Mouse (Mus musculus) embryonic facial prominence, embryonic 14.5 days (tissue): ENCODE data around the gene Gdf10. TPM values are rescaled to one million over a fixed set of nuclear protein-coding genes. Genes with fewer than 3 reads are reported as not detected.
A peak's percentile ranks its signal among the peaks of the same experiment; 100 is the strongest.

Source experiments
- ATAC-seq: fragments of 200-750 bp; cut with Nextera tagmentation; 2 replicates; pipeline ENCODE4 v1.8.0; 2017; ENCODE audit warnings: low read depth, moderate number of reproducible peaks, moderate TSS enrichment
- DNase-seq: peaks from one replicate; pipeline ENCODE4 v3.0.0-alpha.2; 2015; ENCODE audit warnings: low spot score
- H3K27ac ChIP-seq: fragments of 300-500 bp; sonication (generic); replicated peaks from 2 replicates; pipeline ENCODE4 v1.5.1; 2014; ENCODE audit warnings: low read depth, mild to moderate bottlenecking, low read length, moderate library complexity
- H3K27me3 ChIP-seq: fragments of 300-500 bp; sonication (generic); replicated peaks from 2 replicates; pipeline ENCODE4 v1.6.1; 2014; ENCODE audit warnings: low read length; ENCODE audit not compliant: control insufficient read depth, insufficient read depth
- H3K36me3 ChIP-seq: fragments of 300-500 bp; sonication (generic); 2 replicates; pipeline ENCODE4 v1.6.1; 2014; ENCODE audit warnings: low read length, mixed read lengths; ENCODE audit not compliant: control insufficient read depth, insufficient read depth
- H3K4me1 ChIP-seq: fragments of 300-500 bp; sonication (generic); 2 replicates; pipeline ENCODE4 v1.6.1; 2014; ENCODE audit warnings: antibody characterized with exemption, low read length; ENCODE audit not compliant: control insufficient read depth, insufficient read depth
- H3K4me2 ChIP-seq: fragments of 300-500 bp; sonication (generic); 2 replicates; pipeline ENCODE4 v1.6.1; 2014; ENCODE audit warnings: low read depth, mild to moderate bottlenecking, low read length, moderate library complexity, mixed read lengths
- H3K4me3 ChIP-seq: fragments of 300-500 bp; sonication (generic); 2 replicates; pipeline ENCODE4 v1.5.1; 2014; ENCODE audit warnings: low read depth, mild to moderate bottlenecking, low read length
- H3K9ac ChIP-seq: fragments of 300-500 bp; sonication (generic); 2 replicates; pipeline ENCODE4 v1.6.1; 2014; ENCODE audit warnings: low read depth, mild to moderate bottlenecking, low read length, moderate library complexity, mixed read lengths
- H3K9me3 ChIP-seq: fragments of 300-500 bp; sonication (generic); 2 replicates; pipeline ENCODE4 v1.6.1; 2016; ENCODE audit warnings: low read length; ENCODE audit not compliant: control insufficient read depth
- WGBS: fragments of 180-500 bp; shearing (Covaris S2); extraction: QIAGEN DNeasy Blood & Tissue Kit; methylation state at CpG from one replicate; pipeline ENCODE4 v1.1.7; 2014; 5-methylcytosine and 5-hydroxymethylcytosine counted together
- polyA plus RNA-seq: library from polyadenylated mRNA; unstranded; fragments of >200 nt; fragmentation: Nextera tagmentation; extraction: Ambion mirVana; gene quantifications from 2 replicates; pipeline ENCODE4 v1.2.1, GENCODE M21; 2014

Gdf10 gene
- polyA plus RNA-seq, 1 experiment from 2014 or later = 34.2 TPM

- no peak overlapping the region for H3K4me2 ChIP-seq
- DNase-seq (no peak), ATAC-seq (no peak)
- WGBS = 38% methylated on average over 5 of the region's 5 CpGs
- peaks cover 10% of the 10 kb centered on the region; the same call in 1 of the 2 replicates for H3K4me1 ChIP-seq
- H3K9me3 ChIP-seq = no peaks in the 10 kb centered on the region
- no peak overlapping the region for H3K9ac ChIP-seq
- H3K27me3 ChIP-seq = peaks cover 9% of the 10 kb centered on the region; the same call in 1 of the 2 replicates
- H3K36me3 ChIP-seq = no peaks in the 10 kb centered on the region
- no peak overlapping the region for H3K4me3 ChIP-seq
- H3K27ac ChIP-seq = no peak overlapping the region
These were observed 51.4 kb downstream of the Gdf10 start for GRCm38 (mm10) chr14:33974752-33975151.

- Histone ChIP-seq H3K27me3 (peaks cover 9% of the 10 kb centered on the region; the same call in 1 of the 2 replicates), H3K4me2 (peak overlapping the region; percentile 72), H3K36me3 (no peaks in the 10 kb centered on the region), H3K9ac (no peak overlapping the region), H3K4me1 (peaks cover 10% of the 10 kb centered on the region; the same call in 1 of the 2 replicates), H3K9me3 (no peaks in the 10 kb centered on the region), H3K27ac (no peak overlapping the region), H3K4me3 (0 out of 2 replicates have a peak overlapping the region, but pooled peaks have one; percentile 43)
- ATAC-seq (no peak), DNase-seq (peak; percentile 25)
- WGBS = 12% methylated on average over 7 of the region's 7 CpGs
These were observed 54.4 kb downstream of the Gdf10 start for GRCm38 (mm10) chr14:33977748-33978147.

- Histone ChIP-seq H3K4me3 (peak within 1 kb of the TSS; percentile 43), H3K4me1 (peaks cover 10% of the 10 kb centered on the region; the same call in 1 of the 2 replicates), H3K36me3 (no peaks in the 10 kb centered on the region), H3K27ac (no peak within 1 kb of the TSS), H3K9ac (peak within 1 kb of the TSS; percentile 56), H3K4me2 (peak within 1 kb of the TSS; percentile 72), H3K9me3 (no peaks in the 10 kb centered on the region), H3K27me3 (peaks cover 9% of the 10 kb centered on the region; the same call in 1 of the 2 replicates)
- peak; percentile 78 for DNase-seq
- peak; percentile 79; the same call in 1 of the 2 replicates for ATAC-seq
- under 1% methylated on average over 22 of the region's 25 CpGs for WGBS
These were observed 55.2 kb downstream of the Gdf10 start, which contains the start of gene Zfp488 for GRCm38 (mm10) chr14:33978604-33979059. Zfp488 (minus strand) TSS chr14:33978764.

Other genes starting within 250 kb of the Gdf10 start
- gene Gdf2, start 17.5 kb downstream of the Gdf10 start, polyA plus RNA-seq = not detected in 2 replicates
- gene Rbp3, start 30.4 kb downstream of the Gdf10 start, polyA plus RNA-seq = not detected in 2 replicates
- 0.13 and 0.14 TPM in 2 replicates for gene Zfp488, start 55.2 kb downstream of the Gdf10 start, polyA plus RNA-seq
- not detected in 2 replicates for gene Gm30083, start 91.6 kb downstream of the Gdf10 start, polyA plus RNA-seq
- gene Gm5460, start 93.2 kb downstream of the Gdf10 start, polyA plus RNA-seq = not detected in 2 replicates
- gene Antxrl, start 129.1 kb downstream of the Gdf10 start, polyA plus RNA-seq = not detected in 2 replicates
- 25.3 and 34.6 TPM in 2 replicates for gene Anxa8, start 162.4 kb downstream of the Gdf10 start, polyA plus RNA-seq
- gene A630023A22Rik, start 179.2 kb downstream of the Gdf10 start, polyA plus RNA-seq = not detected in 2 replicates
- gene Npy4r, start 228.9 kb downstream of the Gdf10 start, polyA plus RNA-seq = 0.26 TPM in 1 of 2 replicates, not detected in the other